Mouse (Mus musculus) lung, embryonic 15.5 days (tissue): ENCODE results near the gene Phxr2. TPM values are rescaled to one million over a fixed set of nuclear protein-coding genes. Genes with fewer than 3 reads are reported as not detected.

Experiments used
- ATAC-seq: fragments of 200-750 bp; cut with Nextera tagmentation; 2 replicates; pipeline ENCODE4 v1.8.0; 2017; ENCODE audit warnings: moderate number of reproducible peaks, borderline replicate concordance; ENCODE audit not compliant: low FRiP score, low TSS enrichment; ENCODE audit errors: extremely low read depth
- H3K27ac ChIP-seq: fragments of 300-500 bp; sonication (generic); 2 replicates; pipeline ENCODE4 v1.5.1; 2015; ENCODE audit warnings: moderate library complexity, mild to moderate bottlenecking, inconsistent platforms
- H3K27me3 ChIP-seq: fragments of 300-500 bp; sonication (generic); 2 replicates; pipeline ENCODE4 v1.6.1; 2015; ENCODE audit warnings: inconsistent platforms
- H3K36me3 ChIP-seq: fragments of 300-500 bp; sonication (generic); 2 replicates; pipeline ENCODE4 v1.6.1; 2015; ENCODE audit warnings: inconsistent platforms
- H3K4me1 ChIP-seq: fragments of 300-500 bp; sonication (generic); 2 replicates; pipeline ENCODE4 v1.6.1; 2015; ENCODE audit warnings: inconsistent platforms
- H3K4me2 ChIP-seq: fragments of 300-500 bp; sonication (generic); 2 replicates; pipeline ENCODE4 v1.6.1; 2015; ENCODE audit warnings: inconsistent platforms, mild to moderate bottlenecking, moderate library complexity
- H3K4me3 ChIP-seq: fragments of 300-500 bp; sonication (generic); 2 replicates; pipeline ENCODE4 v1.5.1; 2015; ENCODE audit warnings: mild to moderate bottlenecking, inconsistent platforms
- H3K9ac ChIP-seq: fragments of 300-500 bp; sonication (generic); 2 replicates; pipeline ENCODE4 v1.6.1; 2015; ENCODE audit warnings: inconsistent platforms
- H3K9me3 ChIP-seq: fragments of 300-500 bp; sonication (generic); 2 replicates; pipeline ENCODE4 v1.6.1; 2016; ENCODE audit warnings: inconsistent platforms
- WGBS: fragments of 180-500 bp; shearing (Covaris S2); methylation state at CpG from one replicate; pipeline ENCODE4 v1.1.7; 2015; 5-methylcytosine and 5-hydroxymethylcytosine counted together
- polyA plus RNA-seq: library from polyadenylated mRNA; unstranded; fragments of >200 nt; fragmentation: Nextera tagmentation; extraction: Ambion mirVana; gene quantifications from 2 replicates; pipeline ENCODE4 v1.2.1, GENCODE M21; 2015

Phxr2 gene
- polyA plus RNA-seq, result not detected in 2 replicates

DNA sequence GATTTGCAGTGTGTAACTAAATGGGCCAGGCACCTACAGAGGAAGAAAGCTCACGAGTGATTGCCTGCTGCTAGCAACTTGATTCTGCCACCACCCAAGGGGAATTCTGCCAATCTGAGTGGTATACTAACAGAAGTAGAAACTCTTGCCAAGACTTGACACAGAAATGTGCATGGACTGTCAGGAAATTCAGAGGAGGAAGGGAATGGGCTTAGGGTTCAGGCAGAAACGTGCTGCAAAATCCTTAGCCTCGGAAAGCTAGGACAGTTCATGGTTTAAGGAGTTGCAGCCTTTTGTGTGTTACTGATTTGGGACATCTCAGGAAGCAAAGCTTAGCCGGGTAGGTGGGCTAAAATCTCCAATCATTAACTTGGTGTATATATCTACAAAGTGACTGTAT, at the start of gene Phxr2:
TSS of gene Phxr2 (minus strand) at position 101 of the 400 bp plus-strand sequence.
- H3K4me2 ChIP-seq, result no peak within 1 kb of the TSS
- H3K4me1 ChIP-seq, result 0 out of 2 replicates have a peak, but pooled peaks cover 3% of the 10 kb centered on the region
- no peak within 1 kb of the TSS for H3K27ac ChIP-seq
- H3K4me3 ChIP-seq, result no peak within 1 kb of the TSS
- H3K27me3 ChIP-seq, result no peaks in the 10 kb centered on the region
- no peaks in the 10 kb centered on the region for H3K9me3 ChIP-seq
- 70% methylated on average over 4 of the region's 4 CpGs for WGBS
- H3K36me3 ChIP-seq, result no peaks in the 10 kb centered on the region
- ATAC-seq, result no peak
- no peak within 1 kb of the TSS for H3K9ac ChIP-seq

DNA sequence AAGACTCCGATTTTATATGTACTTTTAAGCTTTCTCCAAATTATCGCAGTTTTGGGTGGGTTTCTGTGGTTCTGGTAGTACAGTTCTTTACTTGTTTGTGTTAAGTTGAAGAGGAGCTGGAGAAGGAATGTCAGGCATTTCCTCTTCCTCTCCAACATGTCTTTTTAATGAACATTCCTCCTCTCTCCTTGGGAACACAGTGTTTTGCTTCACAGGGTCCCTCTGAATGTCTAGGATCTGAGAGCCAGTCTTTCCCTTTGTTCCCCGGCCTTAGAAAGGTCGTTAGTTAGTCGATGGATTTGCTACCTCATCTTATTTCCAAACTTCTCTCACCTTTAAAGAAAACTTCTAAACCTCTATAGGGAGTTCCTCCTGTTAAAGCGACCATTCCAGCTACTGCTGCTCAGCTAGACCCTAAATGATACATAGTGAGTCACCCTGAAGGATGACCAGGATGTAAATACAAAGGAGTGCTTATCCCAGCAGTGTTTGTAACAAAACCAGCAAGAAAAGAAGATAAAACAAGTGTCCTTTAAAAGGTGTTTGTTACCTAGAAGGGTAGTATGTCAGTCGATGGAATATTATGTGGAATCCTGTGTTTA, 46.9 kb upstream of the Phxr2 start:
- H3K27ac ChIP-seq, result peak overlapping the region; percentile 85
- no peaks in the 10 kb centered on the region for H3K9me3 ChIP-seq
- WGBS, result 18% methylated on average over 7 of the region's 7 CpGs
- no peak overlapping the region for H3K4me3 ChIP-seq
- no peaks in the 10 kb centered on the region for H3K27me3 ChIP-seq
- no peak for ATAC-seq
- H3K9ac ChIP-seq, result no peak overlapping the region
- no peak overlapping the region for H3K4me2 ChIP-seq
- H3K36me3 ChIP-seq, result no peaks in the 10 kb centered on the region
- peaks cover 46% of the 10 kb centered on the region for H3K4me1 ChIP-seq

DNA sequence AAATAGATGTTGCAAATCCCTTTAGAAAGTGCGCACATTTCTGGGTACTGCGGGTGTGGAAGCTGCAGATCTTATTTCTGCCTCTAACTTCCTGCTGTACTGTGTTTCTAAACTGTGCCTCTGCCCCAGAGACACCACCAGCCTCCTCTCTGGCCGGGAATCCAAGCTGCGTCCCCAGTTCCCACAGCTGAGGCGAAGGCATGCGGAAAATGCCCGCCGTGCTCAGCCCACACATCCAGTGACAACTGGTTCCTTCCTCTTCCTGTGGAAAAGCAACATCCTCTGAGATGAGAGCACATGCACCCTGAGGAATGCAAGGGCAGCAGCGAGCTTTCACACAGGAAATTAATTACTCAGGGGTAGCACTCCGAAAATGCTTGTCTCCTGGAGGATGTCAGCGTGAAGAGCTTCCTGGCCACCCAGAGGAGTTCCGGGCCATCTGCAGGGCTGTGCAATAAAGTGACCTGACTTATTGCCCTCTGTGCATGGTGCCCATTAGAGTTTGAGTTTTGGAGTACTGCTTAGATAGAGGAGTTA, 45.9 kb upstream of the Phxr2 start:
- Histone ChIP-seq H3K9ac (no peak overlapping the region), H3K9me3 (no peaks in the 10 kb centered on the region), H3K27ac (peak overlapping the region; percentile 85), H3K4me2 (peak overlapping the region; percentile 24), H3K4me3 (no peak overlapping the region), H3K36me3 (no peaks in the 10 kb centered on the region), H3K4me1 (peaks cover 41% of the 10 kb centered on the region), H3K27me3 (no peaks in the 10 kb centered on the region)
- peak; percentile 72 for ATAC-seq
- WGBS, result 8% methylated on average over 12 of the region's 12 CpGs

DNA sequence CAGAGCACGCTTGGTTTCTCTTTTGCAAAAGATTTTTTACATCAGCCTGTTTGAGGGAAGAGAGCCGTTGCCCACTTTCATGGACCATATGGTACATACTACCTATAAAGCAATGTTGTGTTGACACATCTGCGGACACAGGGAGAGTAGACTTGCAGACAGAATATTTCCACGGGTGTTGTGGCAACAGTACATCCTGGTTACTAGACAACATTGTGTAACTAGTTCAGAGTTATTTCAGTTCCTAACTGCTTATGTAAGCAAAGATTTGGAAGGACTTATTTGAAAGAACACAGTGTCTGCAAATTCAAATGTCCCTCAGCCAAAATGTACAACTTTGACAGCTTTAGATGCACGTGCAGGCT, 43.6 kb upstream of the Phxr2 start:
- ATAC-seq, result no peak
- Histone ChIP-seq H3K36me3 (no peaks in the 10 kb centered on the region), H3K4me1 (peaks cover 49% of the 10 kb centered on the region), H3K27ac (peak overlapping the region; percentile 52), H3K4me3 (no peak overlapping the region), H3K27me3 (no peaks in the 10 kb centered on the region), H3K9ac (no peak overlapping the region), H3K4me2 (no peak overlapping the region), H3K9me3 (no peaks in the 10 kb centered on the region)
- WGBS, result 52% methylated on average over 5 of the region's 5 CpGs

DNA sequence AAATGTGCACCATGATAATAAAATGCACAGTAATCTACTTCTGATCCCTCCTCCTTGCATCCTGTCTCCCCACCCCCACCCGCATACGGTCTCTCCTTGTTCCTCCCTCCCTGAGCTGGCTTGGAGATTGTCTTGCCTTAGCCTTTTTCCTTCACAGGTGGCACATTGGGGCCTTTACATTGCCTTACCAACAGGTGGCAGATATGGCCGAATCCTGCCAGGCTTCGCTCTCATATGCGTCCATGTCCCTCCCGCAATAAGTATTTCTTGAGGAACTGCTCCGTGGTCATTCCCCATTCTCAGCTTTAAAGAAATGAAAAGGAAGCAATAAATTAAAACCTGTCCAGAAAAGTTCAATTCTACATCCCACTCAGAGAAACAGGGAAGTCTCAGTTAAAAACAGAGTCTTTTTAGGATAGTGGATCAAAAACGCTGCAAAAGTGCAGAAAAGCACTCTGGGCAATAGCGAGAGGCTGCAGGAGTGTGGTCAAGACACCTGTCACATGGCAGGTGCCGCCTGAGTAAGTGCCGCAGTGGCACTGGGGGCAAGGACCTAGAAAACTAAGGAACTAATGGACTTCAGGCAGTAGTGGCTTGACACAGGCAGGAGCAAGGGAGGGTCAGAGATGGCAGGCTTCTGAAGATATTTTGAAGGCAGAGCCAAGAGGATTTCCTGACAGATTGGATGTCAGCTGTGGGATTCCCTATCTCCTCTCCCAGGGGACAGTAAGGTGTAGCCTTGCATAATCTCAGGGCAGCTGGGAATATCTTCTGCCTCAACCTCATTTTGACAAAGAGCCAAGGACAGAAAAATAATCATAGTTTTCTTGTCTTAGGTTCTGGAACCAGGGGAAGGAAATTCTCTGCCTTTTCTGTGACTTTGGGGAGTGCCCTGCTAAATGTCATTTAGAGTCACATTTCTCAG, 43.0 kb upstream of the Phxr2 start:
- no peaks in the 10 kb centered on the region for H3K36me3 ChIP-seq
- peak overlapping the region; percentile 52 for H3K27ac ChIP-seq
- no peak for ATAC-seq
- H3K4me2 ChIP-seq, result no peak overlapping the region
- H3K4me1 ChIP-seq, result peaks cover 51% of the 10 kb centered on the region
- no peak overlapping the region for H3K4me3 ChIP-seq
- 68% methylated on average over 11 of the region's 11 CpGs for WGBS
- H3K27me3 ChIP-seq, result no peaks in the 10 kb centered on the region
- no peak overlapping the region for H3K9ac ChIP-seq
- H3K9me3 ChIP-seq, result no peaks in the 10 kb centered on the region

DNA sequence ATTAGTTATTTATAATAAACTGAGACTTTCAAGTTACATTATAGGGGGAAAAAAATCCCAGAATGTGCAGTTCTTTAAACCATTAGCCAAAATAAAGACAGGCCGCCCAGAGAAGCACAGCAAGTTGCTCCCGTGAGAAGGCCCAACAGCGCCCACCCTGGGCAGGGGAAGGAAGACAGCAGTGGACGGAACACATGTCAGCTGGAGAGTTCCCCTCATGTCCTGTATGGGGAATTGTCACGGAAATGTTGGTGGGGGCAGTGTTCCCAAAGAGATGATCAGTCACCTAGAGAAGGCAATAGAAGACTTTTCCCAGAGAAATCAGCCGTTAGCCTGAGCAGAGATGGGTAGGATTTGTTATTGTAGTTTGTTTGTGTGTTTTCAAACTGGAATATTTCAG, 42.3 kb upstream of the Phxr2 start:
- H3K27me3 ChIP-seq, result no peaks in the 10 kb centered on the region
- ATAC-seq, result no peak
- no peak overlapping the region for H3K27ac ChIP-seq
- H3K4me3 ChIP-seq, result no peak overlapping the region
- WGBS, result 56% methylated on average over 6 of the region's 6 CpGs
- H3K9ac ChIP-seq, result no peak overlapping the region
- H3K36me3 ChIP-seq, result no peaks in the 10 kb centered on the region
- H3K9me3 ChIP-seq, result no peaks in the 10 kb centered on the region
- H3K4me2 ChIP-seq, result no peak overlapping the region
- peaks cover 51% of the 10 kb centered on the region for H3K4me1 ChIP-seq

DNA sequence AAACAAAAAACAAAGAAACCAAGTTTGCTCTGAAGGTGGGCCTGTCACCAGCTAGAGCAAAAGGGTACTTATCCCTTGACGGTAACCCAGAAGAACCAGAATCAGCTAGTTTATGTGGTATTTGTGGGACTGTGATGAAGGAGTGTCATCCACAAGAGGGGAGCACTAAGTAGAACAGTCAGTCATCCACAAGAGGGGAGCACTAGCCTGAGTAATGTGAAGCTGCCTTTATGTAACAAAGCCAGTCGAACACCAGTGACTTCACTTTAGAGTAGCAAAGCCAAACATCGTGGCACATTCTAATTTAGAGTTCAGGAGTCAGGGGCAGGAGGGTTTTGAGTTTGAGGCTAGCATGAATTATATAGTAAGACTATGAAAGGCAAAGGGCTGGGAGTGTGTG, 40.3 kb upstream of the Phxr2 start:
- no peak for ATAC-seq
- H3K27ac ChIP-seq, result no peak overlapping the region

DNA sequence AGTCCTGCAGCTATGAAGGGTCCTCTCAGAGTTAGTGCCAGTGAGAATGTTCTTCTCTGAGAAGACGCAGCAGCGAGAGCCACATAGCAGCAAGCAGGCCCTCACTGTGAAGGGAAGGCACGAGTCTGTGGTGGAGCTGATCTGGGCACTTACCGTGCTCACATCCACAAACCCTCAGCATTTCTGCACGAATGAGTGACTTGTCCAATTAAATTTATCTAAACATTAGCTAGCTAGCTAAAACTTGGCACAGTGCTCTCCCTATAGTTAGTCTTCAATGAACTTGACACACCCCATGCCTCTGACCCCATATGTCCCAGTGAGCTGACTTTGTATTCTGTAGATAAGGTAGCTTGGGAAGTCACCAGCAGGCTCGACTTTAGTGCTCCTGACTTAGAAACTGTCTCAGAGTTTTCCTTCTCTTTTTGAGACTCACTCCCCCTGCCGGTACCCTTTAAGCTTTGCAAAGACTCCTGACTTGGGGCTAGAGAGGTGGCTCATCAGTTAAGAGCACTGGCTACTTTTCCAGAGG, 39.7 kb upstream of the Phxr2 start:
- peaks cover 31% of the 10 kb centered on the region for H3K4me1 ChIP-seq
- H3K27ac ChIP-seq, result peak overlapping the region; percentile 51
- H3K27me3 ChIP-seq, result no peaks in the 10 kb centered on the region
- peak; percentile 23; the same call in 1 of the 2 replicates for ATAC-seq
- H3K9me3 ChIP-seq, result no peaks in the 10 kb centered on the region
- WGBS, result 38% methylated on average over 7 of the region's 7 CpGs
- H3K4me2 ChIP-seq, result no peak overlapping the region; the same call in 1 of the 2 replicates
- H3K9ac ChIP-seq, result no peak overlapping the region
- 0 out of 2 replicates have a peak, but pooled peaks cover 4% of the 10 kb centered on the region for H3K36me3 ChIP-seq
- no peak overlapping the region for H3K4me3 ChIP-seq

More for the DNA sequence above, 40.3 kb upstream of the Phxr2 start:
- Histone ChIP-seq H3K4me2 (no peak overlapping the region), H3K9ac (no peak overlapping the region), H3K27me3 (no peaks in the 10 kb centered on the region), H3K36me3 (0 out of 2 replicates have a peak, but pooled peaks cover 4% of the 10 kb centered on the region), H3K4me1 (peaks cover 35% of the 10 kb centered on the region), H3K4me3 (no peak overlapping the region), H3K9me3 (no peaks in the 10 kb centered on the region)
- WGBS, result 50% methylated on average over 3 of the region's 3 CpGs

DNA sequence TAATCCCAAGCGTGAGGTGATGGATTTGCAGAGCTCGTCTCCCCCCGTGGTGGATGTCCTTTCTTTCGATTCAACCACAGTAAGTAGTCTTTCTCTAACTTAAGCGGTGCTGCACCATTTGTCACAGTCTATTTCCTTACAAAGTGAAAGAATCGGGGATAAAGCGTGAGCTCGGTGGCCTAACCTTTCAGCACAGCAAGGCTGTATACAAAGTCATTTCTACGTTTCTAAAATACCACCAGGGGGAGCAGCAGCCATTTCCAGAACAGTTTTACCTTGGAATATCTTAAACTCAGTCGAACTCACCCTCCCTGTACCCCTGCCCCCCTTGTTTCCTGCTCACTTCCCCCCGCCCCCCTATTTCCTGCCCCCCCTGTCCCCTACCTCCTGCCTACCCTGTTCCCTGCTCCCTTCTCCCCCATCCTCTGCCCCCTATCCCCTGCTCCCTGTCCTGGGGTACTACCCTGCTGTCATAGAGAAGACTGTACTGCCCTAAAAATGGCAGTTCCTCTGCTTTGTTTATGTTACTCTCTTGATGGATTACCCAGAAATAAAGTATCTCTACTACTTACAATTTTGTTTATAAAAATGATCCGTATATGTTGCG, 38.8 kb upstream of the Phxr2 start:
- WGBS, result 27% methylated on average over 13 of the region's 13 CpGs
- no peak overlapping the region for H3K4me3 ChIP-seq
- H3K27me3 ChIP-seq, result no peaks in the 10 kb centered on the region
- 0 out of 2 replicates have a peak, but pooled peaks have one; percentile 41 for ATAC-seq
- no peaks in the 10 kb centered on the region for H3K9me3 ChIP-seq
- peaks cover 27% of the 10 kb centered on the region for H3K4me1 ChIP-seq
- peaks cover 8% of the 10 kb centered on the region; the same call in 1 of the 2 replicates for H3K36me3 ChIP-seq
- H3K4me2 ChIP-seq, result peak overlapping the region; percentile 33; the same call in 1 of the 2 replicates
- no peak overlapping the region for H3K9ac ChIP-seq
- no peak overlapping the region; the same call in 1 of the 2 replicates for H3K27ac ChIP-seq

DNA sequence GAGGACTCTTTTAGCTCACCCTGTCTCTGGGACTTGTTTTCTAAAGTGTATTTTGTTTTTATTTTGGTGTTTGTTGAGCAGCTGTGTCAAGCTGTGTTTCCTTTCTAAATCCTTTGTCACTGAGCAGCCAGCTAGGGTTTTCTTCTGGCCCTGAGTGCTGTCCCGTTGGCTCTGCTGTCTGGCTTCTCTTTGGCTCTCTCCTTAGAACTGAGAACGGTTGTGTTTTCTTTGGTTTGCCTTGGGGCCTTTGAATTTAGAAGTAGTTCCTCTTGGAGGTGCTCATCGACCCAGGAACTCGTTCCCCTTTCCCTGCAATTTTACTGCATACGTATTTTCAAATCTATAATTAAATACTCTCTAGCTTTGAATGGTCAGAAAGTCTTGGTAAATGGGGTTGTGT, 36.9 kb upstream of the Phxr2 start:
- H3K4me2 ChIP-seq, result no peak overlapping the region
- WGBS, result 91% methylated on average over 5 of the region's 5 CpGs
- no peak overlapping the region for H3K27ac ChIP-seq
- no peak for ATAC-seq
- H3K4me3 ChIP-seq, result no peak overlapping the region
- peaks cover 9% of the 10 kb centered on the region; the same call in 1 of the 2 replicates for H3K36me3 ChIP-seq
- H3K4me1 ChIP-seq, result peaks cover 10% of the 10 kb centered on the region; the same call in 1 of the 2 replicates
- no peaks in the 10 kb centered on the region for H3K27me3 ChIP-seq
- no peaks in the 10 kb centered on the region for H3K9me3 ChIP-seq
- no peak overlapping the region for H3K9ac ChIP-seq

DNA sequence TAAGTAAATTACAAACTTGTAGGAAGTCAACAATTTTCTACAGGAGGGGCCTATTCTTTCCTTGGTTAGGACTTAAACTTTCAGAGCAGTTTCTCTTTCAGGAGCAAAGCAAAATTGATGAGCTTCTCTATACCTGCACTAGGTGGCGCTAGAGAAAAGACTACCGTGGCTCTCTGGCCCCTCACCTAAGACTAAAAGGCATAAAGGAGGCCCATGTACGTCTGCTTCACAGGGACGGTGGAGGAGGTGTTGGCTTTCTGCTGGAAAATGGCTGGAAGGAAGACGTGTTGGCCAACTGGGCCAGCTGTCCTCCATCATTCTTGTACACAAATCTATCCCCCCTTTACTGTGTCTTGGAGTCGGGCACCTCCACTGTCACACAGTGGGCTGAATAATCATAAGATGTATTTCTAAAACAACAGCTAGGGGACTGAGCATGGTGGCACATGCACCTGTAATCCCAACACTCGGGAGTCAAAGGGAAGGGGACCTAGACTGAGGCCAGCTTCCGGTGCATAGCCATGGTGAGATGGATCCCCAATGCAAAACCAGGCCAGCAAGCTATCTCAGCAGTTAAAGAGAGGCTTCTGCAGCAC, 36.0 kb upstream of the Phxr2 start:
- Histone ChIP-seq H3K36me3 (peaks cover 9% of the 10 kb centered on the region; the same call in 1 of the 2 replicates), H3K4me2 (no peak overlapping the region), H3K27me3 (no peaks in the 10 kb centered on the region), H3K4me3 (no peak overlapping the region), H3K27ac (no peak overlapping the region), H3K9ac (no peak overlapping the region), H3K9me3 (no peaks in the 10 kb centered on the region), H3K4me1 (peaks cover 10% of the 10 kb centered on the region; the same call in 1 of the 2 replicates)
- WGBS, result 36% methylated on average over 8 of the region's 8 CpGs
- no peak for ATAC-seq
